Mouse (Mus musculus): ENCODE measurements around the gene Psg18.
"Not testable (repeated sequence)": the region's sequence is repeated elsewhere in the genome, so short reads cannot be mapped to it uniquely, and the experiment has no call there.

Gene Psg18

GRCm38 (mm10) chr7:18354909-18355308, at the start of gene Psg18:
Gene Psg18 (minus strand): TSS chr7:18355009.
- DNase-seq (ENCODE audit: low spot score): not testable (repeated sequence)

- DNase-seq (ENCODE audit: low spot score): no peak
These were observed 48.6 kb upstream of the Psg18 start for GRCm38 (mm10) chr7:18403407-18403806.

GRCm38 (mm10) chr7:18402527-18403237, 47.9 kb upstream of the Psg18 start:
- no peak for DNase-seq (ENCODE audit: low spot score)

- not testable (repeated sequence) for DNase-seq (ENCODE audit: low spot score)
These were observed 36.7 kb upstream of the Psg18 start for GRCm38 (mm10) chr7:18391483-18391882.

- DNase-seq (ENCODE audit: low spot score): no peak
These were observed 23.5 kb upstream of the Psg18 start for GRCm38 (mm10) chr7:18378295-18378694.

GRCm38 (mm10) chr7:18335411-18335810, 19.4 kb downstream of the Psg18 start:
- not testable (repeated sequence) for DNase-seq (ENCODE audit: low spot score)

Measured in ovary, adult 18-20 months (tissue).